Mouse (Mus musculus) adrenal gland, adult 8-10 months (tissue): ENCODE data around the gene Fsd2. TPM values are rescaled to one million over a fixed set of nuclear protein-coding genes. Genes with fewer than 3 reads are reported as not detected.
A peak's percentile ranks its signal among the peaks of the same experiment; 100 is the strongest.

ENCODE experiments used
- DNase-seq: peaks from one replicate; pipeline ENCODE4 v3.0.0; 2022
- total RNA-seq, 4 experiments: library from RNA; stranded (reverse); gene quantifications; 2 replicates each; pipeline ENCODE4 v1.2.4; 2022

The Fsd2 gene
- total RNA-seq, 4 experiments from 2014 or later, result 0.66 to 3.4 (median 1.0) TPM

DNA sequence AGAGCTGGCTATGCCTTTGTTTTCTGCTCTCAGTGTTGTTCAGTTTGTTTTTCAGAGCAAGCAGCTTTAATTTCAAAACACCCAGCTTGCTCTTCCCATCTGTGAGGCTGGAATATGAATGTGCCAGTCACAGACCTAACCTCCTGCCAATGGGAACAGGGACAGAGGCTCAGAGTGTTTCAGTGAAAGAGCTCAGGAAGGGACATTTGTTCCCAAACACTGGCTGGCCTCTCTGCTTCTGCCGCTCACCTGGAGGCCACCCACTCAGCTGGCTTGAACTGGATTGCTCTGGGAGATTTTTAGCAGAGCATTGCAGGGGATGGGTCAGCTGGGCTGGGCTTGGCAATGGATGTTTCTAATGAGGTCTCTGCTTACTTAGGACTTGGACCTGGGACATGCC, 25.7 kb downstream of the Fsd2 start:
- DNase-seq, result no peak

DNA sequence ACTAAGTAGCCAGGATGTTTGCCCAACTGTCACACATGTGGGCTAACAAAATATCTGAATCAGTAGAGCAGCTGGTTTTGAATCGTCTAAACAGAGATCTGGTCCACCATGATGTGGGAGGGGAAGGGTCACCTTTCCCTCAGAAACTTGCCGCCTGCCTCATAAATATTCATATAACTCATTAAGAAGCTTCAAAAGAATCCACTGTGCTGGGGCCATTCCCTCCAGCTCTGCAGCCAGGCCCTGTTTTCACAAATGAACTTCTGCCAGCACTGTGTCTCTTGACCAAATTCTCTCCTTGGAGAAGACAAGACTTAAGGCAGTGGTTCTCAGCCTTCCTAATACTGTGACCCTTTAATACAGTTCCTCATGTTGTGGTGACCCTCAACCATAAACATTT, 27.2 kb downstream of the Fsd2 start:
- no peak for DNase-seq

DNA sequence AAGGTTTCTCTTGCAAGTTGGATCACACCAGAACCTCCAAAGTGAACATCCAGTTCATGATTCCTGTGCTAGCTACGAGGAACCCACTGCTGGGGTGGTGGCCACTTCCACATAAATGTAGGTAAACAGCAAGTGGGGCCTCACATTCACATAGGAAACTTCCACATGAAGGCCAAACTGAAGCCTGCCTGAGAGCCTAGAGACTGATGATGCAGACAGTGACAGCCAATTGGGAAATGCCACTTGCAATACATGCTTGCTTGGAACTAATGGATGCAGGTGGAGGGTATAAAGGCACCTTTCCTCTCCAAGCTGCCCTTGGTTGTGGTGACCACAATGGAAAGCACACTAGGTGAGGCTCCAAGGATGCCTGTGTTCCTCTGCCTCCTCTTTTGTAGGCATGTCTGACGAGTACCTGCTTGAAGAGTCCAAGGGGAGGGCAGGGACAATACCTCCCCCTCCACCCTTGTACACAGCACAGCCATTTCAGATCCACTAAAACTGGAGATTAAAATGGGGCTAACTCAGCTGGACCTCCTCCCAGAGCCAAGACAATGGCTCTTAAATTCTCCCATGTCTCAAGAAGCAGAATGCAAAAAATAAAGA, 28.6 kb downstream of the Fsd2 start:
- DNase-seq, result peak; percentile 11

DNA sequence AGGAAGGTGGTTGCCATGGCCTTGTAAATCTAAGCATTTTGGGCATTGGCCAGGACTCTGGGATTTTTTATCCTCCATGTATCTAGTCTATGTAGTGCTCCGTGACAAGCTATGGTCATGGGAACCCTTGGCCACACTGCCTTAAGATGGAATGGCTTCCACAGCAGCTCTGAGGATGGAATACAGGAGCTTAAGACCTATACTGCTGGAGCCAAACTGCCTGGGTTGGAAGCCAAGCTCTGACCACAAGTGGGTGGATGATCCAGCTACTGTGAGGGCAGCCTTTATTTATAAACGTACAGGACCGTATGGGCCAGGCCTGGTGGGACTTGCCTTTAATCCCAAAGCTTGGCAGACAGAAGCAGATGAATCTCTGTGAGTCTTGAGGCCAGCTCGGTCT, 30.3 kb downstream of the Fsd2 start:
- no peak for DNase-seq

DNA sequence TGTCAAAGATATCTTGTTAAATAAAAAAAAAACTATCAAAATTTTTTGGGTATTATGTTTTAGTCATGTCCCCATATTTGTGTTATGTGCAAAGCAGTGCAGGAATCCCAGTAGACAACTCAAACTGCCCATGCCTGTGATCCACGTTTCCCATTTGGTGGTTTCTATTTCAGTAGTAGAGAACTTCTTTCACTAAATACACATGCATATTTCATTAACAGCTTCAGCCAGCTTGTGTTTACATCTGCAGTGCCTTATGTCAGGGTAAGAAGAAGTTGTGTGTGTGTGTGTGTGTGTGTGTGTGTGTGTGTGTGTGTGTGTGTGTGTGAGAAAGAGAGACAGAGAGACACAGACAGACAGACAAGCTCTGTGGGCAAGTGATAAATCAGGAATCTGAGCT, 35.3 kb downstream of the Fsd2 start:
- DNase-seq, result no peak

DNA sequence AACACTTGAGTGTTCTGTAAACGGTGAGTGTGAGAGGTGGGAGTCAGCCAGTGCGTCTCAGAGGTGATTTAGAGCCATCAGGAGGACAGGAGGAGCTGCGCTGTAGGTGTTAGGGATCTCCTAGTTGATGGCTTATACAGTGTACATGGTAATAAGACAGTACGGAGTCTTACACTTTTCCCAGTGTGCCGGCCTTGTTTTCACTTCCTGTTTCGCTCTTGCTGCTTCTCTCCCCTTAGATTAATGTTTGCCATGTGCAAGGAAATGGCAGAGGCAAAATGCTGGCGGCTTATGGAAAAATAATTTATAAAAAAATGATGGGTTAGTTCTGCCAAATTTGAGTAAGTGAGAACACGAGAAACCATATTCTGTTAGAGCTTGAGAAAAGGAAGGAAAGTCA, 37.8 kb downstream of the Fsd2 start:
- DNase-seq, result no peak

DNA sequence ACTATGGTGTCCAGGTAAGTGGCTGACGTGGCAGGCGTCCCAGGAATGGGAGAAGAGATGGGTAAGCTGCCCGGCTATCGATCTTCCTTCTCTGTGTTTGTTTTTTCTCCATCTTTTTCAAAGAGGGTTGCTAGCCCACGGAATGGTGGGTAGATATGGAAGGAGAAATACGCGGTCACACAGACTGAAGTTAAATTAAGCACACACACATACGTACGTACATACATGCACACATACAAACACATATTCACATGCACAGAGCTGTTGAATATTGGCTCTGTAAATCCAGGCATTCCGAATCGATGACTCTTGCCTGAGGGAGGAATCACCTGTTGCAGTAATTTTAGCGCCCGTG, 43.1 kb downstream of the Fsd2 start:
- DNase-seq, result no peak

DNA sequence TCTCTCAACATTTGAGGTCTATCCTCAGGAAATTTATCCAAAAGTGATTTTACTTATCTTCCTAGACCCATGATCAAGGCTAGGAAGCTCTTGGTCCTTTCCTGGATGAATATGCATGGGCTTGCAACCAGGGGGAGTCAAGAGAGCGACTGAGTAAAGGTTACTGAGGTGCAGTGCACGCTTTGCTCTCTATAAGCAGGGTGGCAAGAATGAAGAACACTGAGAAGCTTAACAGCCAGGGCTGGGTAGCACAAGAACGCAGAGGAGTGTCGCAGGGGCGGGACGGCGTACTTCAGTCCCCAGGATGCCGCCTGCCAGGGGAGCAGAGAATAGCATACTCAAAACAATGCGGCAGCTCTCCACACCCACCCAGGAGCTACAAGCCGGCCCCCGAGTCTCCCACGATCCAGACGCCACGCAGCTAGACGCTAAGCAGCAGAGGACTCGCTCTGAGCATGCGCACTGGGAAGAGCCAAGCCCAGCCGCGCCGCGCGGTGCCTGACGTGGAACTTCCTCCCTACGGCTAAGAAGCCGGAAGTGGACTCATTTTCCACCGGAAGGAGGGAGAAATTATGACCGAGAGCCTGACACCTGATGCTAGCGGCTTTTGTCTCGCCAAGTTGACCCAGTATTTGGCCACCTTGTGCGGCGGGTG, 43.6 kb downstream of the Fsd2 start:
- peak; percentile 84 for DNase-seq

DNA sequence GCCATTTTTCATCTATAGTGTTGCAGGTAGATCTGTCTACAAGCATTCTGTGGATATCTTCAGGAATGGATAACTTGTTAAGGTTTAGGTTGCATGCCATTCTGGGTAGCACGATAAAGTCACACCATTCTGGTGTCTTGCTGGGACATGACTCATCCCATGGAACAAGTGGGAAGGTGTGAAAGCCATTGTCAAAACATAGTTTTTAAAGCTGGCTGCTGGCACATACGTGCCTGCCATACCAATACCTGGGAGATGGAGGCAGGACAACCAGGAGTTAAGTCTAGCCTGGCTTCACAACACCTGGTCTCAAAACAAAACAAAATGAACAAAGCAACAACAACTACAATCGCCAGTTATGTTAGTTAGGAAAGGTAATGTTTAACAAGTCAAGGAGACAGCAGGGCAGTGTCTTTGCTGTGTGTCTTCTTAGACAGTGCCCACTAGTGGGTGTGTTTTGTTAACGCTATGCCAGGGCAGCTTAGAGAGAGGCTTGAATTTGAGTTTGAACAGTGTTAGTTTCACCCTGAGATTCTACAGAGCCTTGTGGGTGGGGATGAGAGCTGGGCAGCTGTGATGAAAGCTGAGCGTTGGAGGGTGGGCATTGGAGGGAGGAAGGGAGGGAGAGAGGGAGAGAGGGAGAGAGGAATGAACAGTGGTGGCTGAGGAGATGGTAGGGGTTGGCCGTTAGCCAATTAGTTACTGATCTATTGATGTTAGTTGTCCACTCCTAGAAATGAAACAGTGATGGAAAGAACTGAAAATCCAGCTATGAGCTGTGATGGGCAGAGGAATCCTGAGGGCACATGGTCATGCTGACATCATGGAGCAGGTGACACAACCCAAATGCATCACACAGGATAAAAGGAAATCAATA, 50.4 kb downstream of the Fsd2 start:
- DNase-seq, result no peak

DNA sequence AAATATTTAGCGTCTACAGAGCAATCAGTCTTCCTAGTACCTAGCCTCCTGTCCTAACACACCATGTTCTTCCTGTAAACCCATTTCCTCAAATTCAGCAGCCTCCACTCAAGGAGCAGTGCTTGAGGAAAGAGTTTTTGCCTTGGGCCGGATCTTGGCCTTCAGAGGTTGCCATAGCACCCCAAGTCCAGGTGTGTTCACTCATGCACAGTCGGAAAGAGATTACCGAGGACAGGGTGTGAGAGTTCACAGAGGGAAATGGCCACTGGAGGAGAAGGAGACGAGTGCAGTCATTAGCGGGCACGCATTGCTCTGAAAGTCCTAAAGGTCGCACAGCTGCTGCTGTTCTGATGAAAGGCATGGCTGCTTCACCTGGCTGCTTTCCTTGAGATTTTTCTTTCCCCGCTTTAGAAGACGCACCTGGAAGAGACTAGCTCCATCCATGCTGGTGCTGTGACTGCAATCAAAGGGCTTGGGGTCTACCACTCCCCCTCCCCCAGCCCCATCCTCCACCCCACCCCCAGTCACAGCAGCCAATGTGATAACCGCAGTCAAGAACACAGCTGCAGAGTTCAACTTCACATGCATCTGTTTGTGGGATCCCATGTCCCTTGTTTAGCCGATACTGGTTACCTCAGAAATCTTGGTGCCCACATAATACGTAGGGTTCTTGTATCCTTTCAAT, 51.7 kb downstream of the Fsd2 start:
- no peak for DNase-seq

DNA sequence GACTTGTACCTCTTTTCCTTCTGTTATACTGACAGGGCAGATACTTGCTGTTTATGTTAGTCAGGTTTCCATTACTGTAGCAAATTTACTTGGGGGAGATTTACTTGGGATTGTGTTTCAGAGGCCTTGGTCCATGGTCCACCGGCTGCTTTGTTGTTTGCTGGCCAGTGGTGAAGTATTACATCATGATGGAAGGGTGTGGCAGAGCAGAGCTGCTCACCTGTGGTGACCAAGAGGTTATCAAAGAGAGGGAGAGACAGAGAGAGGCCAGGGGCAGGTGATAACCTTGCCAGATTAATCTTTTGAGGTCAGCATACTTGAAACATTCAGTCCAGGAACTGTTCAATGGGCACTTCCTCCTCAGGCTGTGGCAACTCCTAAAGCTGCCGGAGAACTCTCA, 65.7 kb downstream of the Fsd2 start:
- DNase-seq, result no peak

DNA sequence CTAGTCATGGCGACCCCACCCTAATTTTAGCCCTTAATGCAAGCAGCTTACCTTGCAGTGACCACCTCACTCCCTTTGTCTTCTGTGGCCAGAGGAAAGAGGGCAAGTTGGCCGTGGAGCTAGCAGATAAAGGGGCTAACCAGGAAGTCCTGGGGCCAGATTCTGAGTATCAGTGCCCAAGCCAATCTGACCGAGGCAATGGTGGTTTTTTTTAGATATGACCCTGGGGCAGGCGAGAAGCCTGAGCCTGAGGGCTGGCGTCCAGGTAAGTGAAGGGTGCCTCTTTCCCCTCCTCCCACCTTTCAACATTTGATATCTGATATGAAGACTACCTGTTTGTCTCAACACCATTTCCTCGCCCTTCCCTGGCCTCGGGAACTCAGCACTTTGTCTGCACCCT, 68.6 kb downstream of the Fsd2 start, which contains the start of gene BC048679:
Gene BC048679, minus strand, starts transcription at position 101 of the 400 bp plus-strand sequence.
- DNase-seq, result no peak

DNA sequence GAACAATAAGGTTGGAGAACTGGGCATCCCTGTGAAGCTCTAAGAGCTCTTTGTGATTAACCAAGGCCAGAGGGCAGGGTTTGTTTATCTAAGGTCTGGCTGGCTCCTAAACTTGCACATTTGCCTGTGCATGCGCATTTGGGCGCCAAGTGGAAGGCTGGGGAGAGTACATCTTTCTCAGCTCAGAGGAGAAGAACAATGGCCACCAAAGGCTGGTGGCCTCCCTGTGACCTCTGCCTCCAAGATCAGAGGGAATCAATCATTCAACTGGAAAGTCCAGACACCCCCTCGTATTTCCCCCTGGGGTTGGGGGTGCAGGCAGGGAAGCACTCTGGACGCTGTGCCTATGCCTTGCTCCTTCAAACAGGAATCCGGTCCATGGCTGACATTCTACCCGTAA, 69.6 kb downstream of the Fsd2 start:
- no peak for DNase-seq

DNA sequence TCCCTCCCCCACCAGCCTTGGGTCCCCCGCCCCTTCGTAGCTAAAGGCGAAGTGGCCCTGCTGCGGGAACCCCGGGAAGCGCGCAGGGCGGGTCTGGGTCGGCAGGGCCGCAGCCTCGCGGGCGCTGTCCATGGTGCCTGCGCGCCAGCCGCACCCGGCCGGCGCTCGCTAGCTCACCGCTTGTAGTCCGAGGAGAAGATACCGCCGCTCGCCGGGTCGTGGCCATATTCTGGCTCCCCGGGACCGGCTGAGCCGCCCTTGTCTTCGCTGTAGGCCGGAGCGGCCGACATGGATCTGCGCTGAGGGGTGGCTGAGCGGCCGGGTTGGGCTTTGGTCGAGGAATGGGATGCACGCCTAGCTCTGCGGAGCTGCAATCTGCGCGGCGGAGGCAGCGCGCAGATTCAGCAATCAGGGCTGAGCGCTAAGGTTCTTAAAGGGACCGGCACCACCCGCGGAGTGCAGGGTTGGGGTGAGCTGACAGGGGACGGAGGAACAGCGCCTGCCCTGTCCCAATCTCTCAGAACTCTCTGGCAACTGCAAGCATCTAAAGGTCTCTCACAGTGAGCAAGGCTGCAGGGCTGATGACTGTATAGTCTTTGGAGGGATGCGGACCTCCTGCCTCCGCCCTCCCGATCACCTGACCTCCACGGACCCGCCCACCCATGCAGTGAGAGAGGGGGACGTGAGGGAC, 73.3 kb downstream of the Fsd2 start, which contains the start of gene Ap3b2:
Gene Ap3b2, minus strand, starts transcription at position 595 of the 691 bp plus-strand sequence.
- peak; percentile 38 for DNase-seq

DNA sequence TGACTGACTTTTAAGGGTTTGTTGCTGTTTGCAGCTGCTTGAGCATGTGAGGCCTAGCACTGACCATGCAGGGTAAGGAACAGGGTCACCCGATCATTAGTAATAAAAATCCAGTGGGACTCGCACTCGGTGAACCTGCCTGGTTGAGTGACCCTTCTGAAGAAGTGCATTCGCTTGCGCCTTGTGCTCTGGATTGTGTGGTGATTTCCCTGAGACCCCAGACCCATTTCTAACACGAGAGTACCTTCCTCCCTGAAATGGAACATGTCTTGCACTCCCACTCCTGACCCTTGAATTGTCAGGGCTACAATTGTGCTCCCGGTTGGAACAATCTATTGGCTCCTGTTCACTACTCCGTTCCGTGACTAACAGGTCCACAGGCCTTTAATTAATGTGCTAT, 74.1 kb downstream of the Fsd2 start:
- DNase-seq, result no peak

DNA sequence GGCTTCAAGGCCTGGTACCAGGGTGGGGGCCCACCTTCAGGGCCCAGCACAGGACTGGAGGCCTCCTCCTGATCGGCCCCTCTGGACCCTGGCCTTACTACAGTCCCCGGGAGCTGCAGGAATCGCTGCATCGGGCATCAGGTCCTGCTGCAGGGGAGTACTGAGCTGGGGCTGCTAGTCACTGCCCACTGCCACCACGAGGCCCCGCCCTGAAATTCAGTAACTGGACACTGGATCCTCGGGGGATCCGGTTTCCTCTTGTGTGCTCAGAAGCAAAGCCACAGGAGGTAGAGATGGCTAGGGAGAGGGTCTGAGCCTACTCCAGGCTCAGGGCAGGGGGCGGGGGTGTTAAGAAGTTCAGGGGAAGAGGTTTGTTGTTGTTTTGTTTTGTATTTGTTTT, 77.1 kb downstream of the Fsd2 start:
- DNase-seq, result no peak

Other genes with a start within 250 kb of the Fsd2 start
- 1,000 to 10,000 TPM; 1,061 to 1,116 (median 1,082) TPM for gene Rps17, start 221.7 kb downstream of the Fsd2 start, total RNA-seq
- gene Cpeb1, start 111.5 kb downstream of the Fsd2 start, total RNA-seq, result 10 to 100 TPM; 49.1 to 90.6 (median 69.3) TPM
- gene Ap3b2, start 73.0 kb downstream of the Fsd2 start, total RNA-seq, result 10 to 100 TPM; 11.2 to 18.5 (median 14.5) TPM
- gene BC048679, start 68.7 kb downstream of the Fsd2 start, total RNA-seq, result not detected
- 10 to 100 TPM; 20.7 to 32.3 (median 29.1) TPM for gene Whamm, start 4.3 kb upstream of the Fsd2 start, total RNA-seq
- gene Homer2, start 140.6 kb upstream of the Fsd2 start, total RNA-seq, result 10 to 100 TPM in 2 of 4 experiments, 1 to 10 TPM in 2; 2.0 to 15.1 (median 7.6) TPM
- gene Ramac, start 196.0 kb upstream of the Fsd2 start, total RNA-seq, result 10 to 100 TPM; 46.9 to 62.3 (median 54.4) TPM
- gene 3110040N11Rik, start 222.5 kb upstream of the Fsd2 start, total RNA-seq, result 10 to 100 TPM; 42.5 to 46.9 (median 45.0) TPM